Mouse (Mus musculus) liver, embryonic 14.5 days (tissue): ENCODE data around the gene Gm4969. TPM values are rescaled to one million over a fixed set of nuclear protein-coding genes. Genes with fewer than 3 reads are reported as not detected.

Experiments used
- ATAC-seq: fragments of 200-750 bp; cut with Nextera tagmentation; 2 replicates; pipeline ENCODE4 v1.8.0; 2017; ENCODE audit warnings: moderate number of reproducible peaks, mild to moderate bottlenecking, moderate library complexity; ENCODE audit not compliant: insufficient read depth
- DNase-seq, 3 experiments: peaks; one replicate each; pipeline ENCODE4 v3.0.0-alpha.2; 2012 to 2013; ENCODE audit warnings: low read depth in 3 of 3, low spot score in 3 of 3
- H3K27ac ChIP-seq: fragments of 300-500 bp; sonication (generic); 2 replicates; pipeline ENCODE4 v1.5.1; 2014; ENCODE audit warnings: moderate library complexity, mild to moderate bottlenecking, control low read depth, inconsistent platforms
- H3K27me3 ChIP-seq: fragments of 300-500 bp; sonication (generic); 2 replicates; pipeline ENCODE4 v1.6.1; 2014; ENCODE audit warnings: mild to moderate bottlenecking, low read length, moderate library complexity; ENCODE audit not compliant: control insufficient read depth, insufficient read depth
- H3K36me3 ChIP-seq: fragments of 300-500 bp; sonication (generic); replicated peaks from 2 replicates; pipeline ENCODE4 v1.6.1; 2014; ENCODE audit warnings: low read depth; ENCODE audit not compliant: control insufficient read depth, insufficient read depth
- H3K4me1 ChIP-seq, 2 experiments: fragments of 200-500 bp in 1 of 2; fragments of 300-500 bp in 1 of 2; sonication (generic) in 1 of 2; replicated peaks; 2 replicates each; pipeline ENCODE4 v1.6.1; 2012 to 2014; ENCODE audit warnings: antibody characterized with exemption in 1 of 2, inconsistent platforms in 1 of 2, low read length in 1 of 2; ENCODE audit not compliant: control insufficient read depth in 2 of 2, insufficient read depth in 2 of 2
- H3K4me2 ChIP-seq: fragments of 300-500 bp; sonication (generic); 2 replicates; pipeline ENCODE4 v1.6.1; 2014; ENCODE audit warnings: low read depth, mild to moderate bottlenecking, control low read depth, moderate library complexity
- H3K4me3 ChIP-seq, 2 experiments: fragments of 200-500 bp in 1 of 2; fragments of 300-500 bp in 1 of 2; sonication (generic) in 1 of 2; 2 replicates each; pipeline ENCODE4 v1.5.1; 2012 to 2014; ENCODE audit warnings: low read depth in 2 of 2, low read length in 2 of 2, mild to moderate bottlenecking in 2 of 2, control low read depth in 1 of 2, inconsistent platforms in 1 of 2, moderate library complexity in 1 of 2; ENCODE audit not compliant: insufficient read depth in 1 of 2
- H3K9ac ChIP-seq: fragments of 300-500 bp; sonication (generic); replicated peaks from 2 replicates; pipeline ENCODE4 v1.6.1; 2014; ENCODE audit warnings: mild to moderate bottlenecking, control low read depth, moderate library complexity
- H3K9me3 ChIP-seq: fragments of 300-500 bp; sonication (generic); 2 replicates; pipeline ENCODE4 v1.6.1; 2016; ENCODE audit warnings: low read length, mixed read lengths; ENCODE audit not compliant: control insufficient read depth
- CTCF ChIP-seq: IDR thresholded peaks from 2 replicates; pipeline ENCODE4 v1.5.1; 2016; ENCODE audit warnings: antibody characterized with exemption, low read depth, control low read depth
- EP300 ChIP-seq: IDR thresholded peaks from 2 replicates; pipeline ENCODE4 v1.6.1; 2016; ENCODE audit warnings: antibody characterized with exemption, low read depth
- WGBS: fragments of 180-500 bp; shearing (Covaris S2); extraction: QIAGEN DNeasy Blood & Tissue Kit; methylation state at CpG from one replicate; pipeline ENCODE4 v1.1.7; 2014; ENCODE audit not compliant: insufficient replicate concordance; 5-methylcytosine and 5-hydroxymethylcytosine counted together
- polyA plus RNA-seq, 2 experiments: library from polyadenylated mRNA; depleted of rRNA in 1 of 2; stranded (reverse) in 1 of 2; unstranded in 1 of 2; fragments of >200 nt; fragmentation: Nextera tagmentation in 1 of 2; extraction: Ambion mirVana in 1 of 2; gene quantifications; 2 replicates each; pipeline versions ENCODE4 v1.2.1 to v1.2.3; 2012 to 2014

The Gm4969 gene
- polyA plus RNA-seq, 2 experiments, result 0.22 to 0.25 TPM

- Histone ChIP-seq H3K9ac (no peak overlapping the region), H3K9me3 (no peaks in the 10 kb centered on the region; the same call in 1 of the 2 replicates), H3K4me3 (no peak overlapping the region), H3K36me3 (no peaks in the 10 kb centered on the region), H3K4me1 (peaks cover 13 to 22% of the 10 kb centered on the region in 2 experiments), H3K4me2 (peak overlapping the region; percentile 33; the same call in 1 of the 2 replicates), H3K27me3 (peaks cover 16% of the 10 kb centered on the region), H3K27ac (no peak overlapping the region)
- WGBS, result 28% methylated on average over 12 of the region's 12 CpGs
- DNase-seq, result no peak
- TF ChIP-seq EP300 (no peak), CTCF (no peak)
- no peak for ATAC-seq
These were observed 45.6 kb upstream of the Gm4969 start for GRCm38 (mm10) chr7:19163752-19164151.

GRCm38 (mm10) chr7:19162928-19163327, 44.8 kb upstream of the Gm4969 start:
- no peaks in the 10 kb centered on the region; the same call in 1 of the 2 replicates for H3K9me3 ChIP-seq
- 65% methylated on average over 7 of the region's 7 CpGs for WGBS
- H3K36me3 ChIP-seq, result no peaks in the 10 kb centered on the region
- ATAC-seq (no peak), DNase-seq (no peak)
- no peak overlapping the region for H3K9ac ChIP-seq
- H3K4me2 ChIP-seq, result no peak overlapping the region
- peaks cover 13 to 22% of the 10 kb centered on the region in 2 experiments for H3K4me1 ChIP-seq
- TF ChIP-seq EP300 (no peak), CTCF (no peak)
- H3K27ac ChIP-seq, result no peak overlapping the region
- peaks cover 16% of the 10 kb centered on the region for H3K27me3 ChIP-seq
- H3K4me3 ChIP-seq, result no peak overlapping the region

GRCm38 (mm10) chr7:19160115-19160514, 41.9 kb upstream of the Gm4969 start:
- DNase-seq (no peak), ATAC-seq (peak; percentile 57; the same call in 1 of the 2 replicates)
- Histone ChIP-seq H3K27ac (no peak overlapping the region), H3K27me3 (peaks cover 15% of the 10 kb centered on the region), H3K9ac (no peak overlapping the region), H3K36me3 (no peaks in the 10 kb centered on the region), H3K9me3 (no peaks in the 10 kb centered on the region), H3K4me1 (peaks cover 10 to 22% of the 10 kb centered on the region in 2 experiments), H3K4me2 (peak overlapping the region; percentile 66), H3K4me3 (peak overlapping the region in 1 of 2 experiments; percentile 36; a peak in 2 of 4 replicates)
- TF ChIP-seq CTCF (no peak), EP300 (no peak)
- WGBS, result 2% methylated on average over 20 of the region's 20 CpGs

- no peak overlapping the region for H3K9ac ChIP-seq
- H3K9me3 ChIP-seq, result no peaks in the 10 kb centered on the region
- H3K4me2 ChIP-seq, result peak overlapping the region; percentile 66
- DNase-seq, result no peak
- H3K27me3 ChIP-seq, result peaks cover 7% of the 10 kb centered on the region
- H3K4me3 ChIP-seq, result no peak overlapping the region
- 13% methylated on average over 18 of the region's 18 CpGs for WGBS
- no peak for ATAC-seq
- H3K36me3 ChIP-seq, result no peaks in the 10 kb centered on the region
- H3K4me1 ChIP-seq, result peaks cover 3 to 15% of the 10 kb centered on the region in 2 experiments
- no peak for TF ChIP-seq CTCF
- TF ChIP-seq EP300, result no peak
- no peak overlapping the region for H3K27ac ChIP-seq
These were observed 41.2 kb upstream of the Gm4969 start for GRCm38 (mm10) chr7:19159411-19159810.

- H3K9ac ChIP-seq, result no peak overlapping the region
- peaks cover 0 to 9% of the 10 kb centered on the region in 2 experiments; a peak in 3 of 4 replicates for H3K4me1 ChIP-seq
- DNase-seq (no peak), ATAC-seq (no peak)
- H3K27me3 ChIP-seq, result peaks cover 7% of the 10 kb centered on the region
- no peak overlapping the region for H3K27ac ChIP-seq
- no peaks in the 10 kb centered on the region for H3K9me3 ChIP-seq
- WGBS, result 65% methylated on average over 11 of the region's 11 CpGs
- TF ChIP-seq EP300, result no peak
- H3K36me3 ChIP-seq, result peaks cover 3% of the 10 kb centered on the region; the same call in 1 of the 2 replicates
- H3K4me3 ChIP-seq, result no peak overlapping the region
- H3K4me2 ChIP-seq, result no peak overlapping the region
These were observed 40.4 kb upstream of the Gm4969 start for GRCm38 (mm10) chr7:19158601-19159000.
